Mouse (Mus musculus): ENCODE measurements at regions not wholly inside any gene's neighbourhood (a gene's known extent, or its start where the extent isn't known, plus 50 kb on each side); places are given as distances from the start of the nearest gene placed in this dataset.

- in situ Hi-C loops (cut with MboI, MseI), result no loop called here
These were observed 70.9 kb upstream of the Syt6 start for GRCm38 (mm10) chr3:103504160-103504559.

DNA sequence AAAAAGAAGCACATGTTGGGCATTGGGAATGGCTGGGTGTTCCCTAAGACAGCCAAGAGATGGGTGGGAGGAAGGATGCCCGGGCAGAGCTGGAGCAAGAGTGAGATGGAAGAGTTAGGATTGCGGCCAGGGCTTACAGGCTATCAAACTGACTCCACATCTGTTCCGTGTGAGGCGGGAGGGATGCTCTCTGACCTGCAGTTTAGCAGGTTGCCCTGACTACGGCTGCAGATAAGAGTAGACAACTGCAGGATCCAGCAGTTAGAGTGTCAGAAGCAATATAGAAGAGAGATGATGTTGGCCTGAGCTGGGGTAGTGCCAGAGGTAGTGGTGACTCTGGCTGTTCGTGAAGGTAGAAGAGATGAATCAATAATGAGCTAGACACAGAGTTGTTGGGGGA, 61.6 kb upstream of the Syt6 start:
- in situ Hi-C loops (cut with MboI, MseI), result loop anchor here in 1 of 2 experiments (10.0 kb wide), 1 partner anchor 891 kb away; no protein-coding TSS in a partner anchor

- in situ Hi-C loops (cut with MboI, MseI), result loop anchor here in 1 of 2 experiments (10.0 kb wide), 1 partner anchor 891 kb away; no protein-coding TSS in a partner anchor
These were observed 61.0 kb upstream of the Syt6 start for GRCm38 (mm10) chr3:103514061-103514460.

DNA sequence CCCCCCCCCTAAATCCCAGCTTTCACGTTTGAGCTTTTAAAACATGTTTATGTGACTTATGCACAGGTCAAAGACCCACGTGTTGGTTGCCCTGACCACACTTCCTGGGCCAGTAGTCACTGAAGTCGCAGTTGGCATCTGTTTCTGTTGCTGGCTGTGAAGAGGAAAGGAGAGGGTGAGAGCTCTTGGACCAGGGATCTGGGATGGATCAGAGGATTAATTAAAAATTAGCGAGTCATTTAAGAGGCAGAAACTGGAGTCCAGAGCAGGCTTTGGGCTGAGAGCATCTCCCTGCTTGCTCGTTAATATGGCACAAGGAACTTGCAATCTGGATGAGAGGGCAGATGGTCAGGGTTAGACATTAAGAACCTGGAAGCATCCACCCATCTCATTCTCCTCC, 59.1 kb upstream of the Syt6 start:
- in situ Hi-C loops (cut with MboI, MseI), result loop anchor here in 1 of 2 experiments (10.0 kb wide), 1 partner anchor 889 kb away; no protein-coding TSS in a partner anchor

DNA sequence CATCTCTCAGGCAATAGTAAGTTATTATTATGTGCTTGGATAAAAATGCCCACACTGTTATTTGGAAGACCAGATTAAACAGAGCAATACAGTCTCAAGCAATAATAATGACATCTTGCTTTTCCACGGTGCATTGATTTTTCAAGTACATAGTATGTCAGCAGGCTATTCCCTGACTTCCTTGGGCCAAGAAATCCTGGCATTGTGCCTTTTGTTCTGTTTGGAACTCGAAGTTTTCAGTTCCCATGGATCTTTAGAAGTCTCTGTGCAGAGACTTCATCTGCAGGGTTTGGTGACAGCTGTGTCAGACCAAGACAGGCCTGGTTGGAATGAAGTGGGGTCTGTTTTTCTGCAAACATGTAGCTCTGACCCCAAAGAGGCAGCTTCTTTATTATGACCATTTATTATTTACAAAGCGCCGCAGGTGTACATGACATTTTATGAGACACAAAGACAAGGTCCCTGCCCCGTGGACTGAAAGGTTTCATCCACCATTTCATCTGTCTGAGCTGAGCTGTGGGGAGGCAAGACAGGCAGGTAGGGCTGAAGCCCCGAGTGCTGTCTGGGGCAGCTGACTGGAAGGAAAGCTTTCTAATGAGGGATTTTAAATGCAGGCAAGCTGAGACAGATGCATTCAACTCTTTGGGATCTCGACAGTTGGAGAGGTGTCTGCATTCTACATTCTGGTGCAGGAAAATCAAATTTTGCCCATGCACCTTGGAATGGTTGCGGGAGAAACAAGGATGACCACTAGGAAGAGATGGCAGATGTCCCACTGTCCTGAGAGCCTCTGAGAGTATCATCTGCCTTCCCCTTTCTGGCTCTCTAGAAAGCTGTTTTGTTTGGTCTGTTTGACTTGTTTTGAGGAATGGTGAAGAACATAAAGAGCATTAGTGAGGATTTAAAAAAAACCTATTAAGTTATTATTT, 57.4 kb upstream of the Syt6 start:
- in situ Hi-C loops (cut with MboI, MseI), result loop anchor here in 1 of 2 experiments (10.0 kb wide), 1 partner anchor 887 kb away; no protein-coding TSS in a partner anchor

- in situ Hi-C loops (cut with MboI, MseI), result loop anchor here in 1 of 2 experiments (10.0 kb wide), 1 partner anchor 886 kb away; no protein-coding TSS in a partner anchor
These were observed 56.4 kb upstream of the Syt6 start for GRCm38 (mm10) chr3:103518624-103519023.

Data from T-helper 17 cell (primary cell).